Comparison of ENCODE assay signal across 14 mouse cellular contexts in genomic region chr13:112292489-112292888, GRCm38 (mm10). TPM values are rescaled to one million over a fixed set of nuclear protein-coding genes. Genes with fewer than 3 reads are reported as not detected.
A peak's percentile ranks its signal among the peaks of the same experiment; 100 is the strongest.
DNase-seq lines count a peak whose midpoint lies in the region; ATAC-seq and TF ChIP-seq lines count a peak whose summit lies in the region.
"Had no signal": no experiment of that assay in that cellular context is flagged by ENCODE, and none has a peak within 500 bp of the region (broad histone marks: within the 10 kb centered on the region; RNA-seq: fewer than 3 reads in every experiment).

No protein-coding gene starts in this region.

- intact Hi-C loops in left cerebral cortex, postnatal 25 days (cut with DNase I): no loop called here
- intact Hi-C loops in gastrocnemius, adult 2 months (cut with DNase I): no loop called here

- H3K36me3 ChIP-seq in midbrain, embryonic 11.5 days (ENCODE audit: control insufficient read depth, insufficient read depth, low read length): no peaks in the 10 kb centered on the region
- H3K36me3 ChIP-seq in midbrain, embryonic 15.5 days (replicated peaks): no peaks in the 10 kb centered on the region
- no peaks in the 10 kb centered on the region for H3K36me3 ChIP-seq in kidney, embryonic 15.5 days
- H3K36me3 ChIP-seq: limb, embryonic 12.5 days; neural tube, embryonic 13.5 days had no signal

- no peak overlapping the region for H3K4me2 ChIP-seq in midbrain, embryonic 11.5 days
- H3K4me2 ChIP-seq in midbrain, embryonic 15.5 days: no peak overlapping the region
- H3K4me2 ChIP-seq in kidney, embryonic 15.5 days: no peak overlapping the region
- H3K4me2 ChIP-seq: heart, embryonic 11.5 days; limb, embryonic 12.5 days; neural tube, embryonic 13.5 days had no signal

- no peaks in the 10 kb centered on the region for H3K27me3 ChIP-seq in midbrain, embryonic 11.5 days (ENCODE audit: control insufficient read depth, insufficient read depth, low read length)
- H3K27me3 ChIP-seq in midbrain, embryonic 15.5 days (replicated peaks): no peaks in the 10 kb centered on the region
- H3K27me3 ChIP-seq in kidney, embryonic 15.5 days: 0 out of 2 replicates have a peak, but pooled peaks cover 7% of the 10 kb centered on the region
- H3K27me3 ChIP-seq: neural tube, embryonic 13.5 days had no signal

- H3K4me3 ChIP-seq in midbrain, embryonic 11.5 days (ENCODE audit: low read depth, low read length): no peak overlapping the region
- H3K4me3 ChIP-seq in midbrain, embryonic 15.5 days: no peak overlapping the region
- H3K4me3 ChIP-seq in gastrocnemius, adult 2 months: no peak overlapping the region
- no peak overlapping the region for H3K4me3 ChIP-seq in kidney, embryonic 15.5 days (replicated peaks)
- H3K4me3 ChIP-seq: erythroblast, embryonic 14.5 days; limb, embryonic 12.5 days; neural tube, embryonic 13.5 days had no signal

- H3K9ac ChIP-seq in midbrain, embryonic 11.5 days (ENCODE audit: low read length): no peak overlapping the region
- H3K9ac ChIP-seq in midbrain, embryonic 15.5 days: no peak overlapping the region
- no peak overlapping the region for H3K9ac ChIP-seq in kidney, embryonic 15.5 days
- H3K9ac ChIP-seq: limb, embryonic 12.5 days; neural tube, embryonic 13.5 days had no signal

- WGBS in midbrain, embryonic 11.5 days: 66% methylated on average over 4 of the region's 4 CpGs
- 62% methylated on average over 4 of the region's 4 CpGs for WGBS in midbrain, embryonic 15.5 days
- WGBS in kidney, embryonic 15.5 days: 75% methylated on average over 4 of the region's 4 CpGs

- peak; percentile 19 for DNase-seq in midbrain, embryonic 11.5 days (ENCODE audit: low spot score, missing footprints)
- DNase-seq in frontal cortex, postnatal 36 days (ENCODE audit: low spot score in 2 of 2): peak; percentile 64 to 75
- DNase-seq in left cerebral cortex, postnatal 25 days (ENCODE audit: low spot score in 2 of 2): peak; percentile 66 to 87
- peak; percentile 50 to 57 for DNase-seq in thymus, postnatal 36 days
- DNase-seq in gastrocnemius, adult 2 months: no peak
- DNase-seq: cerebellum, adult 2 months; lung, postnatal 14 days had no signal

- TF ChIP-seq CTCF in gastrocnemius, adult 2 months (IDR thresholded peaks at IDR 0.05): no peak

- H3K4me1 ChIP-seq in midbrain, embryonic 11.5 days (ENCODE audit: control insufficient read depth, insufficient read depth, low read length): peaks cover 7% of the 10 kb centered on the region; the same call in 1 of the 2 replicates
- peaks cover 21% of the 10 kb centered on the region for H3K4me1 ChIP-seq in midbrain, embryonic 15.5 days
- H3K4me1 ChIP-seq in kidney, embryonic 15.5 days: peaks cover 13% of the 10 kb centered on the region

- H3K27ac ChIP-seq in midbrain, embryonic 11.5 days (ENCODE audit: low read depth, low read length): no peak overlapping the region
- no peak overlapping the region for H3K27ac ChIP-seq in midbrain, embryonic 15.5 days
- H3K27ac ChIP-seq in gastrocnemius, adult 2 months: no peak overlapping the region
- no peak overlapping the region for H3K27ac ChIP-seq in kidney, embryonic 15.5 days
- H3K27ac ChIP-seq: limb, embryonic 12.5 days; neural tube, embryonic 13.5 days had no signal

- no peaks in the 10 kb centered on the region for H3K9me3 ChIP-seq in midbrain, embryonic 11.5 days (ENCODE audit: control insufficient read depth, low read length)
- H3K9me3 ChIP-seq in midbrain, embryonic 15.5 days: no peaks in the 10 kb centered on the region; the same call in 1 of the 2 replicates
- no peaks in the 10 kb centered on the region for H3K9me3 ChIP-seq in kidney, embryonic 15.5 days (replicated peaks)
- H3K9me3 ChIP-seq: limb, embryonic 12.5 days; neural tube, embryonic 13.5 days had no signal

- no peak for ATAC-seq in midbrain, embryonic 11.5 days (ENCODE audit: low FRiP score)
- ATAC-seq in midbrain, embryonic 15.5 days (replicated peaks): no peak
- no peak for ATAC-seq in monocyte, adult 5-6 weeks (replicated peaks; ENCODE audit: insufficient number of reproducible peaks, low FRiP score, low TSS enrichment, poor library complexity, severe bottlenecking)
- ATAC-seq in kidney, embryonic 15.5 days (replicated peaks; ENCODE audit: low FRiP score): no peak

RNA-seq across cellular contexts. Expression of gene Ankrd55, which starts 4.2 kb away (rescaled TPM):
- 1.9 and 2.3 TPM in 2 replicates for polyA plus RNA-seq in midbrain, embryonic 11.5 days (2014; fragmentation: Nextera tagmentation; extraction: Ambion mirVana)
- polyA plus RNA-seq in midbrain, embryonic 15.5 days (2015; fragmentation: Nextera tagmentation; extraction: Ambion mirVana): 7.3 and 8.9 TPM in 2 replicates
- total RNA-seq in left cerebral cortex, postnatal 25 days (2021): 1 to 10 TPM; 3.2 to 3.8 TPM
- total RNA-seq in gastrocnemius, adult 2 months (2021): not detected
- 0.68 TPM in 1 of 3 replicates, not detected in the others for total RNA-seq in monocyte, adult 5-6 weeks (2017)
- polyA plus RNA-seq in kidney, embryonic 15.5 days (2015; fragmentation: Nextera tagmentation; extraction: Ambion mirVana): 0.21 and 0.31 TPM in 2 replicates
- polyA plus RNA-seq: erythroblast, embryonic 14.5 days had no signal
